Mouse (Mus musculus): ENCODE measurements at regions not wholly inside any gene's neighbourhood (a gene's known extent, or its start where the extent isn't known, plus 50 kb on each side); places are given as distances from the start of the nearest gene placed in this dataset.

DNA sequence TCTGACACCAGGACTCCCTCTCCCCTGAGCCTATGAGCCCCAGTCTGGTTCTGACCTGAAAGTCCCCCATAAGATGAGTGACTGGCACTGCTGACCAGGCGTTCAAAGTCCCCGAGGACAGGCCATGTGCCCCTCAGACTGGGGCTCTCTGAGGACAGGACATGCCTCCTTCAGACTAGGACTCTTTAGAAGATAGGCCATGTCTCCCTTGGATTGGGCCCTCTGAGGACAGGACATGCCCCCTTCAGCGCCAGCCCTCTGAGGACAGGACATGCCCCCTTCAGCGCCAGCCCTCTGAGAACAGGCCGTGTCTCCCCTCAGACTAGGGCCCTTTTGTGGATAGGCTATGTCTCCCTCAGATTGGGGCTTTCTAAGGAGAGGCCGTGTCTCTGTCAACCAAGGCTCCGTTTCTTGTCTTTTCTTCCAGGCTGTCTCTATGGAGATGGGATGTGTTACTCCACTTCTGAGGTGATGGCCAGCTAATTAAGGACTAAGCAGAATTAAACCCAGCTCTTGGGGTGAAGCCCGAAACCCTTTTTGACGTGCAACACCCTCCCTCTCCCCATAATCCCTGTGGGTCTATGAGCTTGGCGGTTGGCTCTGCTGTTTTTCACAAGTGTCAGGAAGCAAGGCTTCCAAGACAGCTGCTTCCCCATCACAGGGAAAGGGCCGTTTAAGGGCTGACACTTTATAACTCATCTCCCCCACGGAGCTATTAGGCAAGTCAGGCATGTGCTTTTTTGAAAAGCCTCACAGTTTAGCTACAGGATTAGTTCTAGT is 135.8 kb downstream of the Vegfa start:
- no peak for DNase-seq (ENCODE audit: low spot score)
- intact Hi-C loops (cut with DNase I), result no loop called here

DNA sequence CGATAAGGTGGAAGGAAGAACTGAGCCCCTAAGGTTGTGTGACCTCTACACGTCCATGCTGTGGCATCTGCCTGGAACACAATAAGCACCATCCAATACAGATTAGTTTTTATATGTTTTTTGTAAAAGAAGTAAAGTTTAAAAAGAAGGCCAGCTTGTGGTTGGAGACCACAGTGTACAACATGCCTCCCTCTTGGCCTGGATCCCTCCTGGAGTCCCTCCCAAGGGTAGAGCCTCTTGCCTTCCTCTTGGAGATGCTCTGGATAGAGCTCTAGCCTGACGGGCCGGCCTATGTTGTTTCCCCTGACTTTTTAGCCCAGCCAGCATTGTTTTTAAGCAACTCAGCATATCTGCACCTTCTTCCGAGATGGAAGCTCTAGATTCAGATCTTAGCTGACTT is 138.0 kb downstream of the Vegfa start:
- no peak for DNase-seq (ENCODE audit: low spot score)
- intact Hi-C loops (cut with DNase I), result no loop called here

DNA sequence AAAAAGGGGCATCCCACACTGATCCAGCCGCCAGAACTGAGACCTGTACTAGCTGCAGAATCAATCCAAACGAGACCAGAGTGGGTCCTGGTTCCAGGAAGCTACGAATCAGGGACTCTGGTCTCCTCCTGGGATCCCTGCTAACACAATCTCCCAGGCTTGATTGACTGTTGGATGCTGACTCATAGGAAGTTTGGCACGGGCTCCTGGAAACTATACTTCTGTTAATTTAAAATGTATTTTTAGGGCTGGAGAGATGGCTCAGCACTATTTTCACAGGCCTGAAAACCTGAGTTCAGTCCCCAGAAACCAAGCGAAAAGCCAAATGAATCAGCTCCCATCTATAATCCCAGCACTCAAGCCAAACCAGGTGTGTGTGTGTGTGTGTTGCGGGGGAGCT is 138.5 kb downstream of the Vegfa start:
- intact Hi-C loops (cut with DNase I), result no loop called here
- no peak for DNase-seq (ENCODE audit: low spot score)

DNA sequence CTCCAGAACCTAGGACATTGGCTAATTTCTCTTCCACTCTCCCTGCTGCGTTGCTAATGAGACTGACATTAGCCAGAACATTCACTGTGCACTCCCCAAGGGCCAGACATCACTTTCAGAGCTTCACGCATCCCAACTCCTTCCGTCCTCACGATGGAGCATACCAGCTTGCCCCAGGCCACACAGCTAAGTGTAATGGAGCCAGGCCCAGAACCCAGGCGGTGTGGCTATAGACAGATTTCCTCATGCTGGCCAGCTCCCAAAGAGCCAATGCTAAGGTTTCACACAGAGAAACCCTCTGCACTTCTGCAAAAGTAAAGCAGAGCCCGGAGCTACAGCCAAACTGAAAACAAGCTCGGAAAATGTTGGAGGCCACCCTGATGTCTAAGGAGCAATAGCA is 139.1 kb downstream of the Vegfa start:
- intact Hi-C loops (cut with DNase I), result no loop called here
- no peak for DNase-seq (ENCODE audit: low spot score)

DNA sequence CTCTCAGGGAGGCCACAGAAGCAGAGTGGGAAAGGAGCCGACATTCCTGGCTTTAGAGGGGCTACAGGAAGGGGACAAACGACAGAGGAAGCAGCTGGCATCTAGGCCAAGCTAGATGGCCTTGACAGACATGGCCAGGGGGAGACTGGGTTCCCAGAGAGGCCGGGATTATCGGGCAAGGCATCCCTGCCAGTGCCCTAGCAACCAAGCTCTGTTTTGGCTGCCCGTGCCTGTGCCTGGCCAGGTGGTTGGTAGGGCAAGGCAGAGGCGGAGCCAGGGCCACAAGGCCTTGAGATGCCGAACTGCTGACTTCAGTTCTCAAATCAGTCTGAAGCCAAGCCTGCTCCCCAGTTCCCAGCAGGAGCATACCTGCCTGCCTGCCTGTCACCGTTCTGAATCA is 142.7 kb downstream of the Vegfa start:
- intact Hi-C loops (cut with DNase I), result loop anchor here (5.0 kb wide), 1 partner anchor 138 kb away; no protein-coding TSS in a partner anchor
- DNase-seq (ENCODE audit: low spot score), result no peak

DNA sequence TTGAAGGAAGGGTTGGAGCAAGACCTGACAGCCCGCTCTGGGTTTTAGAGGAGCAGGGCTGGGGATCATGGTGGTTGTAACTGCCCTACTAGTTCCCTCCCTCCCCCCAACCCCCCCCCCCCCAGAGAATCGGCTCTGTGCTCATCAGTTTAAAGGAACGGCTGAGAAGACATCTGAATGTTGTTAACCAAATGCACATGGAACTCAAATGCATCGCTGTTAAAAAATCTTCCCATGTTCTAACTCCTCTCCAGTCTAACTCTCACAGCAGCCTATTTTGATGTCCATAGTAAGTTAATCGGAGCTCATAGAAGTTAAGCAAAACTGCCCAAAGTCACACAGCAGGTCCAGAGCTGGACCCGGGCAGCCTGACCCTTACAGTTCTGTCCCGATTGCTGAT is 143.1 kb downstream of the Vegfa start:
- intact Hi-C loops (cut with DNase I), result loop anchor here (5.0 kb wide), 1 partner anchor 138 kb away; no protein-coding TSS in a partner anchor

DNA sequence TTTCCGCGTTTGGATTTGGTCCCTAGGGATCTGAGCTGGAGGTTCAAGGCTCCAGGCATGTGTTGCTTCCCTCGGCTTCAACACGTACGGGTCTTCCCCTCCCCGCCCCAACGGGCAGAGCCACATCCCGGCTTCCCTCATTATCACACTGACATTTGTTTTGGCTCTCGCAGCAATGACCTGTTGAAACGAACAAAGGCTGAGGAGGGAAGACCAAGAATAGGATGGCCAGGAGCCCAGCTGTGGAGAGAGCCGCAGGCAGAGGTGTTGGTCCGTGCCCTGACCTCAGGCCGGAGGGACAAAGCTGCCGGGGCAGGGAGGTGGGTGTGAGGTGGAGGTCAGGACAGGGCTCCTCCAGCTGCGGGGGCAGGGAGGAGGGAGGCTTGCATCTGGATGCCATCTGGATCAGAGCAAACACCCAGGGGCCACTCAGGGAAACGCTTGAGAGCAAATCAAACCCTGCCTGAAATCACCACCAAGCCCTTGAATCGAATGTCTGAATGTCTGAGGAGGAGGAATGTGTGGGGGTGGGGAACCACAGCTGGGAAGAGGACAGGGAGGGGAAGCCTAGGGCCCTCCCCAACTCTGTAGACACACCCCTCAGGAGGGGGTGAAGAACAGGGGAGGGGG is 145.6 kb downstream of the Vegfa start:
- intact Hi-C loops (cut with DNase I), result loop anchor here (5.0 kb wide), 1 partner anchor 141 kb away; no protein-coding TSS in a partner anchor
- peak; percentile 58 for DNase-seq (ENCODE audit: low spot score)

More for the DNA sequence above, 143.1 kb downstream of the Vegfa start:
- DNase-seq (ENCODE audit: low spot score), result no peak

DNA sequence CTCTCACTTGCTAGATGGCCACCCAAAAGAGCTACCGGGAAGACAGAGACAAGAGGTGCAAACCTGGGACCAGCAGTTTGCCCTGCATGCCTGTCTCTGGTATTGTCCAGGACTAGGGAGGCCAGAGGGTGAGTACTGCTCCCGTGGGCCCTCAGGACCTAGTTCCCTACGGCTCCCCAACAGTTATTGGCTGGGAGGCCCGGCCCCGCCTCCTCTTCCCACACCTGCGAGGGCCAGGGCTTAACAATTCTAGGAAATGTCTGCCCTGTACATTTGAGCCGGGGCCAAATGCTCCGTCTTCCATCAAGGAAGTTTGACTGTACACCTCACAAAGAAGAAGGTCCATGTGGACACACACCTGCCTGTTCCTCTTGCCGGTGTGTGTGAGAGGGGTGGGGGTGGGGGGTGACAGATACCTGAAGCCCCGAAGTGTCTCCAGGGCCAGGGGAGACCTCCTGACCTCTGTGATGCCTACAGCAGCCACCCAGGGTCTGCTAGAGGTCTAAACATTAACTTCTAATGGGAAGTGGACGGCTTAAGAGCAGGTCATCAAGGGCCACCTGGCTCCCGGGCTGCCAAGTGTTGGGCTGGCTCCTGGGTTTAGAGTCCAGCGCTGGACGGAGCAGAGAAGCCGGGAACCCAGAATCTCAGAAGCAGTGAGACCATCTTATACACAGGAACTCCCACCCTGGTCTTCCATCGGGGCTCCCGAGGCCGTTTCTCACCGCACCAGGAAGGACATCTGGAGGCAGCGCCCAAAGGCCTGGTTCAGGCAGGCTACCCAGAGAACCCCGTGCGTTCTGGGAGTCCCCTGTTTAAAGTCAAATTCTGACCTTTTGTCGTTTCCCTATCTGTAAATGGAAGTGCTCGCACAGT is 146.5 kb downstream of the Vegfa start:
- peak; percentile 56 for DNase-seq (ENCODE audit: low spot score)
- intact Hi-C loops (cut with DNase I), result loop anchor here (2.0 to 5.0 kb wide), 2 partner anchors 35 to 142 kb away; no protein-coding TSS in a partner anchor

DNA sequence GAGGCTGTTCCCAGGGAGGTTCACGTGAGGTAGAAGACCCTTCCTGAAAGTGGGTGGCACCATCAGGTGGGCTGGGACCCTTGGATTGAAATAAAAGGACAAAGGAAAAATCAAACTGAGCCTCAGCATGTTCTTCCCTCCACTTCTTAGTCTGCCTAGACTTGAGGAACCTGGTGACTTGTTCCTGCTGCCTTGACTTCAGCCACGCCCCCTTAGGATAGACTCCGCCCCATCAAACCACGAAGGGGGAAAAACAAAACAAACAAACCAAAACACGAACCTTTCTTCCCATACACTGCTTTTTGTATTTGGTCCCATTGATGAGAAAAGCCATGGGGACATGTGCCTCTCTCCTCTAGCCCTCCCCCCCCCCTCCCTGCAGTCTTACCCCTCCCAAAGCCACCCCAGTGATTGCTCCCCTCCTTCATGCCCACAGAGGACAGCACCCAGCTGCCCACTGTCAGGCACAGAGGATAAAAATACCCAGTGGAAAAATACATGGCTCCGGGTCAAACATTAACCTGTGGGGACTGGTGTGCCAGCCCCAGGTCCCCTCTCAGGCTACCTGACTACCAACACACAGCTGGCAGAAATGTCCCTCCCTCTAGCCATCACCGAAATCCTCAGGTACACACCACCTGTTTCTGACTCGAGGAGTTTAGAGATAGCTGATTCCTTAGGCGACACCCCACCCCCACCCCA is 148.0 kb downstream of the Vegfa start:
- intact Hi-C loops (cut with DNase I), result loop anchor here (2.0 kb wide), 1 partner anchor 33 kb away; no protein-coding TSS in a partner anchor

DNA sequence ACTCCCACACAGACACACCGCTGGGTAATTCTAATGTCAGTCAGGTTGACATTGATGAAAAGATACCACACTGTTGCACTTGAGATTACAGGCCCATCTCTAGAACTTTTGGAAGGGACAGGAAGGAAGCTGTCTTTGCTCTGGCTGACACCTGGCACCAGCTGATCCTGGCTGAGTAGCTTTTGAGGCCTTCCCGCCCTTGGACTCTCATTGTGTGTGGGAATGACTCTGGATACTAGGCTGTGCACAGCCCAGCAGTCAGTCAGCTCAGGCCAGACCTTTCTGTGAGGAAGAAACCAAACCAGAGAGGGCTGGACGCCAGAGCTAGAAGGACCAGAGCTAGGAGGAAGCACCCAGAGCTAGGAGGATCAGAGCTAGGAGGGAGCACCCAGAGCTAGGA is 149.0 kb upstream of the 1600014C23Rik start:
- intact Hi-C loops (cut with DNase I), result no loop called here
- DNase-seq (ENCODE audit: low spot score), result no peak

More for the DNA sequence above, 148.0 kb downstream of the Vegfa start:
- DNase-seq (ENCODE audit: low spot score), result no peak

DNA sequence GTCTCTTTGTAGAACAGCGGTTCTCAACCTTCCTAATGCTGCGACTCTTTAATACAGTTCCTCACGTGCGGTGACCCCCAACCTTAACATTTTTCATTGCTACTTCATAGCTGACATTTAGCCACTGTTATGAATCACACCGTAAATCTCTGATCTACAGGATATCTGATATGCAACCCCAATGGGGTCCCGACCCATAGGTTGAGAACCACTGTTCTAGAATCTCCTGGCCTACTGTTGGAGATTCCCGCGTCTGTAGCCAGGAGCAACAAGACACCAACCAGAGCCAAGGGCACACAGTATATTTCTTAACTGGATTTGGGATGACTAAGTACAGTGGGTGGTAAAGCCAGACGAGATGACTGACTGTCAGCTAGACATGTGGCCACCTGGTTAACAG is 147.6 kb upstream of the 1600014C23Rik start:
- intact Hi-C loops (cut with DNase I), result no loop called here
- no peak for DNase-seq (ENCODE audit: low spot score)

DNA sequence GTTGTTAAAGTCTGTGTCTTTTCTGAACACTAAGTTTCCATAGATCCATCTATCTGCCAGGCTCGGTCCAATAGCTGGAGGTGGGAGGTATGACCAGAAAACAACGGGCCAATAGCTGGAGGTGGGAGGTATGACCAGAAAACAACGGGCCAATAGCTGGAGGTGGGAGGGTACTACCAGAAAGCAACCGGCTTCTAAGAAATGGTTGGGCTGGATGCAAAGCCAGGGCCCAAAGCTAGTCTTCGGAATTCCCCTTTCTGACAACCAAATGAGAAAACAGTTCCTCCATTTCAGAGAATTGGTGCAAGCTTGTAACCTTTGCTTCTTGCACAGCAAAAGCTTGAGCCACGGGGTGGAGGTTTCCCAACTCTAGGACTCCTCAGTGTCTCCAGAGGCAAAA is 147.1 kb upstream of the 1600014C23Rik start:
- intact Hi-C loops (cut with DNase I), result no loop called here
- no peak for DNase-seq (ENCODE audit: low spot score)

DNA sequence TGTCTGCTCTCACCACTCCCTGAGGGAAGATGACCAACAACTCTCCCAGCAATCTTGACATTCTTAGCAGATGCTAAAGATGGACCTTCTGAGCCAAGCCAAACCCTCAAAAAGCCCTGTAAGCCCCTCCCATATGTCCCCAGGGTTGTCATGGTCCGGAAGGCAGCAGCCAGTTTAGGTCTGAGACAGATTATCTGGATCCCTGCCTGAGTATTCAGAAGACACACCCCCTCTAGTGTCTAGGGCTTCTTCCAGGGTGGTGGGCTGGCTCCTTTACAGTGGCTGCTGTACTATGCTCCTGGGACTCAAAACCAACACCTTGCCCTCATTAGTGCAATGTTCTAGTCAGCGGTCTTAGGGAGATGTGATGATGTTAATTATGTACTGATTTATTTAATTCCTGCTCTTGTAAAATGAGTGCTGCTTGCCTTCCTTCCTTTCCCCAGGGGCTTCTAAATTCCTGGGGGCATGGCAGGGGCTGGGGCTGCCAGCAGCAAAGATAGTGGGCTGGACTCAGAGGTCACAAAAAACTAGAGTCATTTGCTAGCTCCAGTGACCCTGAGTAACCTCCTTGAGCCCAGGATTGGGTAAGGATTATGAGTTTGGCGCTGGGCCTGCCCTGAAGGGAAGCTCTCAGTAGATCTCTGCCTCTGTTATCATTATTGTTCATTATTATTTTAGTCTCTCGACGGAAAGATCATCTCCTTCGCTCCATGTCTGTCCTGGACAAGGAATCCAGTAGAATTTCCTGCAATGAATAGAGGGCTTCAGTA is 146.0 kb upstream of the 1600014C23Rik start:
- intact Hi-C loops (cut with DNase I), result no loop called here
- DNase-seq (ENCODE audit: low spot score), result no peak

DNA sequence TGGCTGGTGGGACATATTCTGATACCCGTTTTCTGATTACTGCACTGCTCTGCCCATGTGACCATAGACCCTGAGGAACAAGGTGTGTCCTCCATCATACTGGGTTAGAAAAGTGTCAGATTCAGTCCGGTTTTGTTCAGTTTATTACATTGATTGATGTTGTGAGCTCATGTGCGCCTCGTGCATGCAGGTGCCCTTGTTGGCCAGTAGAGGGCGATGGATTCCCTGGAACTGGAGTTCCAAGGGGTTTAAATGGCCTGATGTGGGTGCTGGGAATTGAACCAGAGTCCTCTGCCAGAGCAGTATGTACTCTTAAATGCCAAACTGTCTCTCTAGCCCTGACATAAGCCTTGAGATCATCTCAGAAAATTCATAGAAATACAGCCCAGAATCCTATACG is 144.8 kb upstream of the 1600014C23Rik start:
- no peak for DNase-seq (ENCODE audit: low spot score)
- intact Hi-C loops (cut with DNase I), result no loop called here

DNA sequence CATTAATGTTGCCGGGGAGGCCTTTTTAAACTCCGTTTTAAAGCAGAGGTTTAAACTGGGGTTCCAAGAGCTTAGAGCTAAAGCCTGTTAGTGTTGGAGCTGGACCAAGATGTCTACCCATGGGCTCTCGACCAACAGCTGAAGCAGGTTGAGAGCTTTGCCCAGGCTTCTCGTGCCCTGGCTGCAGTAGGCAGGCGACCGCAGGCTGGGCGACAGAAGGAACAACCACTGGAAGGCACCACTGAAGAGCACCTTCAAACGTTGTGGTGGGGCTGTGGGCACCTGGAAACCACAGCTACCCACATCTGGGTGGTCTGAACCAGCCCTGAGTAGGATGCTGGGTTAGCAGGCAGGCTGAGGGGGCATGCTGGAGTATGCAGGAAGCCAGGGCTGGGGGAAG is 141.7 kb upstream of the 1600014C23Rik start:
- intact Hi-C loops (cut with DNase I), result no loop called here
- no peak for DNase-seq (ENCODE audit: low spot score)

DNA sequence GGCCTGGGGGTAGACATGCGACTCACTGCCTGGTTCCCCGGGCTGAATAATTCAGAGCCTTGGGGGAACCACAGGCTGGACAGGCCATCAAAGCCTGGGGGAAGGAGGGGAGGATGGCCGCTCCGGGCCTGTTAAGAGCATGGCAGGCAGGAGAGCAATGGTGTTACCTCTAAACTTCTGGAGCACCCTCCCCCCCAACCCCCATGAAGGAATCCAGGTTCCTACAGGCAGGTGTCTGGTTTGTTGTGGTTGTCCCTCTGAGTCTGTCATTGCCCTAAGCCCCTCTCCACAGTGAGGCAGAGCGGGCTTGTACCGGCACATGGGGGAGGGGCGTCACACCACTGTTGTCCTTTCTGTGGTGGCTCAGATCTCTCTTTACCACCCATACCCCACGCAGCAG is 140.4 kb upstream of the 1600014C23Rik start:
- intact Hi-C loops (cut with DNase I), result no loop called here
- no peak for DNase-seq (ENCODE audit: low spot score)

DNA sequence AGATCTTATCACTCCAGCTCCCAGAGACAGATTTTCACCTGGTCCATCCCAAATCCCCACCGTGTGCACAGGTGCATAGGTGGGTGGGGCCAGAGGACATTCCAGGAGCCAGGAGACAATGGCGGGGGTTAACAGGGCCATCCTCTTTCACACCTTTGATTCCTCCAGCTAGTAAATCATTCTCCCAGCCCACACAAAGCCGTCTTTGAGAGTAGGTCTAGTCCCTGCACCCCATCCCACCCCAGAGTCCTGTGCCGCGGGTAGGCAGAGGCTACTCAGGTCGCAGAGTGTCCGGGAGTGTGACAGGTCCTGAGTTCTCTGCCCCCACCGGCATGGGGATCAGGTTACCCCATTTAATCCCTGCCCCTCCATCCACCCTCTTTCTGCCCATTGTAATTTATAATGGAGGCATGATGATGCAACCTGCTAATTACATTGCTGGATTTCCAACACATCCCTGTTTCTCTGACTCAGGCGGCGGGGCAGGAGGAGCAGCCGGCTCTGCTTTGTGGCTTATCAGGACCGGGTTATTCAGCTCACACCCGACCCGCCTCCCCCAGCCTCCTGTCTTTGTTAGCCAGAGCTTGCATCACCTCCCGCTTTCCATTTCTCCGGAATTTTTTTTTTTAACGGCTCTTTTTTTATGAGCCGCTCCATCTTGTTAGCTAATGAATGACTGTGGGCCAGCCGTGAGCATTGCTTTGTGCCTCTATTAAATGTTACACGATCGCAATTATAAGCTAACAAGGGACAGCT is 139.7 kb upstream of the 1600014C23Rik start:
- intact Hi-C loops (cut with DNase I), result no loop called here
- DNase-seq (ENCODE audit: low spot score), result peak; percentile 48
